8 mouse cellular contexts compared by ENCODE assay signal in the genomic region with DNA sequence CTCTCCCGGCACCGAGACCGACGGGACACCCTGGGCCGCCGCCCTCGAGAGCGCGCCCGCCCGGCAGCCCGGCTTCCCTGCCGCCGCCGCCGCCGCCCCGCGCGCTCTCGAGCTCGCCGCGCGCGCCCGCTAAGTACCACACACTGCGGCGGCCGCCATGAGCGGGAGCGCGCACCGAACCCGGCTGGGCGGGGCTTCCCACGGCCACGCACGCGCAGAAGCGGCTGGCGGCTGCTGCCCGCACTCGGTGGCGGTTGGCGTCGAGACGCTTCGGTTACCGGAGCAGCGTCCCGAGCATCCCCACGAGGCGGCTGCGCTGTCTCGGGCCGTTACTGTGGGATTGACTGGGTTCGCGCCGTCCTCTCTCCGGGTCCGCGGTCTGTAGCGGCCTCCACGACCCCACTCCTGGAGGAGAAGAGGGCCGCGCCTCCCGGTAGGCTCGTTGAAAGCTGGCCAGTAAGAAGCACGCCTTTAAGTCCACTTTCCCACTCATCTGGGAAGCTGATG. TPM values are rescaled to one million over a fixed set of nuclear protein-coding genes. Genes with fewer than 3 reads are reported as not detected.
DNase-seq lines count a peak whose midpoint lies in the region; ATAC-seq lines count a peak whose summit lies in the region.

No protein-coding gene starts in this region.

- peaks cover 19% of the 10 kb centered on the region for H3K4me1 ChIP-seq in embryonic facial prominence, embryonic 13.5 days
- H3K4me1 ChIP-seq in limb, embryonic 13.5 days = peaks cover 31% of the 10 kb centered on the region
- H3K4me1 ChIP-seq in midbrain, embryonic 15.5 days = peaks cover 41% of the 10 kb centered on the region

- DNase-seq in 3T3-L1 (ENCODE audit: low read depth, low spot score) = peak; percentile 86
- DNase-seq in adrenal gland, postnatal 4 days (ENCODE audit: low spot score in 2 of 2) = peak; percentile 86
- peak; percentile 93 for DNase-seq in heart, adult 8-10 months (ENCODE audit: low spot score)
- peak; percentile 90 to 93 for DNase-seq in kidney, adult 8-10 months
- DNase-seq in spleen, adult 18-20 months = peak; percentile 91 to 97

- H3K27me3 ChIP-seq in embryonic facial prominence, embryonic 13.5 days = no peaks in the 10 kb centered on the region
- H3K27me3 ChIP-seq in limb, embryonic 13.5 days = no peaks in the 10 kb centered on the region
- H3K27me3 ChIP-seq in midbrain, embryonic 15.5 days (replicated peaks) = no peaks in the 10 kb centered on the region

- no peaks in the 10 kb centered on the region for H3K9me3 ChIP-seq in embryonic facial prominence, embryonic 13.5 days
- no peaks in the 10 kb centered on the region for H3K9me3 ChIP-seq in limb, embryonic 13.5 days
- H3K9me3 ChIP-seq in midbrain, embryonic 15.5 days = no peaks in the 10 kb centered on the region

- peak overlapping the region; percentile 98 for H3K9ac ChIP-seq in embryonic facial prominence, embryonic 13.5 days
- H3K9ac ChIP-seq in limb, embryonic 13.5 days = peak overlapping the region; percentile 98
- peak overlapping the region; percentile 98 for H3K9ac ChIP-seq in midbrain, embryonic 15.5 days

- H3K27ac ChIP-seq in embryonic facial prominence, embryonic 13.5 days = peak overlapping the region; percentile 96
- H3K27ac ChIP-seq in limb, embryonic 13.5 days = peak overlapping the region; percentile 97
- peak overlapping the region; percentile 98 for H3K27ac ChIP-seq in midbrain, embryonic 15.5 days

- peak overlapping the region; percentile 87 for H3K4me3 ChIP-seq in embryonic facial prominence, embryonic 13.5 days
- H3K4me3 ChIP-seq in limb, embryonic 13.5 days = peak overlapping the region; percentile 86
- peak overlapping the region; percentile 96 for H3K4me3 ChIP-seq in midbrain, embryonic 15.5 days

- WGBS in embryonic facial prominence, embryonic 13.5 days = 0% methylated on average over 45 of the region's 70 CpGs
- 0% methylated on average over 58 of the region's 70 CpGs for WGBS in limb, embryonic 13.5 days
- under 1% methylated on average over 49 of the region's 70 CpGs for WGBS in midbrain, embryonic 15.5 days

- H3K36me3 ChIP-seq in embryonic facial prominence, embryonic 13.5 days = no peaks in the 10 kb centered on the region
- H3K36me3 ChIP-seq in limb, embryonic 13.5 days = no peaks in the 10 kb centered on the region
- no peaks in the 10 kb centered on the region for H3K36me3 ChIP-seq in midbrain, embryonic 15.5 days (replicated peaks)

- ATAC-seq in embryonic facial prominence, embryonic 13.5 days (ENCODE audit: insufficient number of reproducible peaks, insufficient read depth, low FRiP score, low TSS enrichment, low read depth) = peak; percentile 83
- peak; percentile 89 for ATAC-seq in limb, embryonic 13.5 days (ENCODE audit: low FRiP score, low read depth)
- peak; percentile 88 for ATAC-seq in midbrain, embryonic 15.5 days (replicated peaks)

- peak overlapping the region; percentile 80 for H3K4me2 ChIP-seq in embryonic facial prominence, embryonic 13.5 days
- peak overlapping the region; percentile 86 for H3K4me2 ChIP-seq in limb, embryonic 13.5 days (replicated peaks)
- peak overlapping the region; percentile 69 for H3K4me2 ChIP-seq in midbrain, embryonic 15.5 days

RNA-seq across cellular contexts. Expression of a gene that starts 0.3 kb away (rescaled TPM):
- total RNA-seq in adrenal gland, postnatal 4 days (2021) = 10 to 100 TPM; 32.0 to 35.5 TPM
- 58.1 and 59.0 TPM in 2 replicates for polyA plus RNA-seq in embryonic facial prominence, embryonic 13.5 days (2015; fragmentation: Nextera tagmentation; extraction: Ambion mirVana)
- 10 to 100 TPM; 11.1 to 14.3 (median 12.8) TPM for total RNA-seq in heart, adult 8-10 months (2022)
- 55.7 and 58.5 TPM in 2 replicates for polyA plus RNA-seq in limb, embryonic 13.5 days (2015; fragmentation: Nextera tagmentation; extraction: Ambion mirVana)
- 74.8 and 76.1 TPM in 2 replicates for polyA plus RNA-seq in midbrain, embryonic 15.5 days (2015; fragmentation: Nextera tagmentation; extraction: Ambion mirVana)

RNA-seq across cellular contexts. Expression of a gene that starts 0.5 kb away (rescaled TPM):
- total RNA-seq in adrenal gland, postnatal 4 days (2021) = 1 to 10 TPM; 4.2 to 5.2 TPM
- polyA plus RNA-seq in embryonic facial prominence, embryonic 13.5 days (2015; fragmentation: Nextera tagmentation; extraction: Ambion mirVana) = 4.8 and 6.1 TPM in 2 replicates
- total RNA-seq in heart, adult 8-10 months (2022) = 1 to 10 TPM; 1.8 to 4.4 (median 3.0) TPM
- polyA plus RNA-seq in limb, embryonic 13.5 days (2015; fragmentation: Nextera tagmentation; extraction: Ambion mirVana) = 5.0 TPM in 2 replicates
- polyA plus RNA-seq in midbrain, embryonic 15.5 days (2015; fragmentation: Nextera tagmentation; extraction: Ambion mirVana) = 5.8 and 6.4 TPM in 2 replicates

Comparison
In these comparisons a context has a peak if more than half of its experiments do, and no peak if none do; other contexts are left out.
1. Peak in every context shown above with its lines: DNase-seq, ATAC-seq, H3K4me3 ChIP-seq and H3K27ac ChIP-seq.